Mouse (Mus musculus) neutrophil, adult 5-6 weeks (primary cell): ENCODE results near the gene Csgalnact2. TPM values are rescaled to one million over a fixed set of nuclear protein-coding genes. Genes with fewer than 3 reads are reported as not detected.

Experiments
- ATAC-seq: fragments of 151-379, 151-347 bp; 2 replicates; pipeline ENCODE4 v1.8.0; 2017; ENCODE audit warnings: mild to moderate bottlenecking, moderate TSS enrichment; ENCODE audit not compliant: insufficient number of reproducible peaks, poor library complexity, low FRiP score, severe bottlenecking; ENCODE audit errors: extremely low read depth
- total RNA-seq: library from RNA; stranded (forward); fragments of 200-1000 nt; gene quantifications from 2 replicates; pipeline ENCODE4 v1.2.3, GENCODE M21; 2017

The Csgalnact2 gene
- total RNA-seq, 1 experiment from 2014 or later = 59.9 TPM

DNA sequence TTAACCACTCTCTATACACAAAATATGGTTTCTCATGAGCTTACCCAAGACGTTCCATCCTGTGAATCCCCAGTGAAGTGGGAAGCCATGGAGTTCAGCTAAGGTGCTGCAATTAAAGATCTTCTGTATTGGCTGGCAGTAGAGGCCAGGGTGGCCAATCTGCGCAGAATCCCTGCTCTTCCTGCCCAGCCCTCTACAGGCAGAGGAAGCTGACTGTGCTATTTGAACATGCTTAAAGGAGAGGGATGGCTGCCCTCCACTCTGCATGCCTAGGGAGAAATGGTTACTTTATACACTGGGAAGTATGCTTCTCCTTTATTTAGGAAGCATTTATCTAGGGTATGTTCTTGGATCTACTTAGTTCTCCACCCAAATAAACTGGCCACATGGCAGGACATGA, 11.6 kb upstream of the Csgalnact2 start:
- ATAC-seq = no peak

DNA sequence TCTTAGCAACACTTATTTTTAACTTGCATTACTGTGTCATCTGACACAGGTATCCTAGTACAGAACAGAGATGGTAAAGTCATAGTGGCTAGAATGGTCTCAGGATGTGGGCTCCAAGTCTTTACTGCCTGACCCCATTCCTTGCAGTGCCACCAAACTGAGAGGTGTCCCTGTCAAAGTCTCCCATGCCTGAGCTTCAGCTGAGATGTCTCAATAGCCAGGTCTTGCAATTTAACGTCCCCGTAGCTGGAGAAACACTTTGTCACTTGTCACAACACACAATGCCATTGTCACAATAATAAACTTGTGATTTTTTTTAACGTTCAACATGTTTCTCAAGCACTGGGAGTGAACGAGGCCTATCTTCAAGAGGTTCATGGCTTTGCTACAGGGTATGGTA, 11.2 kb upstream of the Csgalnact2 start:
- no peak for ATAC-seq

DNA sequence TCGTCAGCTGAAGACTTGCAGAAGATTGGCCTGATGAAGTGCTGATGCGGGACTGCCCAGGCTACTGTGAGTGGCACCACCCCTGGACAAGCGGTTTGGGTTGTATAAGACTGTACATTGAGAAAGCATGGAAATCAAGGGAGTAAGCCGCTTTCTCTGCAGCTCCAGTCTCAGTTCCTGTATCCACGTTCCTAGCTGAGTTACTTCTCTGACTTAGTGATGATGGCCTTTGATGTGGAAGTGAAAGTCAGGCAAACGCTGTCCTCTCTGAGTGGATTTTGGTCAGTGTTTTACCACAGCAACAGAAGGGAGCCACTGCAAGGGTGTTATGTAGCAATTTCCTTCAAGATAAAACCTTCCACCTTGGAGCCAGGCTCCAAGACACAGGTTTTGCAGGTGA, 2.0 kb upstream of the Csgalnact2 start:
- no peak for ATAC-seq

DNA sequence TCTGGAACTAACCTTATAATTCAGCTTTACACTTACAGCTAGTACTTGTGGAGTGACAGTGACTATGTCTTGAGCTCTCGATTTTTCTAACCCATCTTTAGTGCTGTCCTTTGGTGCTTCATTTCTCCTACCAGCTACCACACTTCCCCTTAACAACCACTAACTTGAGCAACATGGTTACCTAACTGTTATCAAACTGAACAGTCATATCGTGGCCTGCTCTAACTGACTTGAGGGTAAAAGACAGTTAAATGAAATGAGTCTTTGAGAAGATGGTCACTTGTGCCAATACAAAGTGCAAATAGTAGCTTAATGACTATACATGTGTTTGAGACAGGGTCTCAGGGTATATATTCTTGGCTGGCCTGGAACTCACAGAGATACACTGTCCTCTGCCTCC, 1.8 kb downstream of the Csgalnact2 start:
- ATAC-seq = no peak; the same call in 1 of the 2 replicates

DNA sequence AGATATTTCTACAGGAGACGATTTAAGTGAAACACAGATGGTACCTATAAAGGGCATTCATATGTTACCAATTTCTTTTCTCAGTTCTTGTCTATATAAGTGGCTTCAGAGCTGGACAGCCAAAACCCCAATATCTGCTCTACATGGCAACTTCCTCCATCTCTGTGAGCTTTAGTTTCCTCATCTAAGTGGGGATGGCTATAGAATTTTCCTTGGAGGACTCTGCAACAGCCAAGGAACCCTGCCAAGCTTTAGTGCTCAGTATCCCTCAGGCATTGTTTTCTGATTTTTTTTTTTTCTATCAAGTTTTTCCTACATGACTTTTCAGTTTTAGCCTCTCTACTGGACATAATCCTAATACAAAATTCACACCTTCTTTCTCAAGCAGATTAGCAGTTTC, 4.5 kb downstream of the Csgalnact2 start:
- ATAC-seq = no peak

DNA sequence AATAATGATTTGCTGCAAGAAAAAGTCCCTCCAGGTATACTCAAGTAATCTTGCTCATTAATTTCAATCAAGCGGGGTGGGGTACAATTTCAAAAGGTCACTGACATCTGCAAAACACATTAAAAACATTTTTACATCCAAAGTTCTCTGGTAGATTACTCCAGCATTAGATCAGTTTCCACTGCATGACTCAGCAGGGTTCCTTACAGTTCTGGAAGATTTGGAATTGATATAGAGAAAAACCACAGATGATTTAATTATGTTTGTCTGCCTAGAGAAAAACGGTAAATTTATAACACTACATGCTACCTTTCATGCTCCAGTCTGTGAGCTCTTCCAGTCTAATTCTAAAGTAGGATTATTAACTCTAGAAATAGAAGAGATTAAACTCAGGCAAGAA, 8.9 kb downstream of the Csgalnact2 start:
- ATAC-seq = no peak

DNA sequence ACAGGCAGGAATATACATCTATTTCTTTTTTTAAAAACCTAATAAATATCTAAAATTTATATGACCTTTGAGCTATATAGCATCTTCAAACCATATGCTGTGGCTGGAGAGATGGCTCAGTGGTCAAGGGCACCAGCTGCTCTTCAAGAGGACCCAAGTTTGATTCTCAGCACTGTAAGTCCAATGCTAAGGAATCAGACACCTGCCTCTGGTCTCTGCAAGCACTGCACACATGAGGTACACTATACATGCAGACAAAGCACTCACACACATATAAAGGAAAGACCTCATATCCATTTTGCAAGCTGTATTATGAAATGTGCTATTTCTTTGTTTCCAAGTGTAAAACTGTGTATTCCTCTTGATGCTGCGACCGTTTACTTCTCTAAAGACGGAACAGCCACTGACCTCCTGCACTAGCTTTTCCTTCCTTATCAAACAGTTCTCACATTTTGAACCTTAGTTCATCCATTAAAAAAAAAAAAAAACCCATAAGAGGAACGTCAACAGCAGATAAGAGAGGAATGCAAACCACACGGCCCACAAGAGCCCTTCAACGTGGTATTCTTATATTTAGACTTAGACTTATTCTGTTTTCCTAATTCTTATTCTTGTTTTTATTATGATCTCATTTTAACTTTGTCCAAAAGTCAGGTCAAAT, 11.0 kb downstream of the Csgalnact2 start:
- ATAC-seq = no peak

DNA sequence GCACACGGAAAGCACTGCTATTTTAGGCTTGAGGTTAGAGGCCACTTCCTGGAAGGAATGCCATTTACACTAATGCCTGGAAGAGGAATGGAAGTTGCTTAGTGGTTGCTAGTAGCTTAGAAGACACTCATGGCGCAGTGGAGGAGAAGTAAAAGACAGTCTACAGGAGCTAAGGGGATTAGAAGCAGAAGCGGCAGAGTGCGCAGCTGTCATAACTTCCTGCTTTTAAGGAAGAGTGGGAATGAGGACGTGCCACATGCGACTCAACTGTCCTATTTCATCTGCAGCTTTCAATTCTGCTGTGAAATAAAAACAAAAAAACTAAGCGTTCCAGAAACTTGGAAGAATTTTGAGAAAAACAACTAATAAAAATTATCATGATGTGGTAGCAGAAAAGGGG, 11.7 kb downstream of the Csgalnact2 start:
- ATAC-seq = no peak

DNA sequence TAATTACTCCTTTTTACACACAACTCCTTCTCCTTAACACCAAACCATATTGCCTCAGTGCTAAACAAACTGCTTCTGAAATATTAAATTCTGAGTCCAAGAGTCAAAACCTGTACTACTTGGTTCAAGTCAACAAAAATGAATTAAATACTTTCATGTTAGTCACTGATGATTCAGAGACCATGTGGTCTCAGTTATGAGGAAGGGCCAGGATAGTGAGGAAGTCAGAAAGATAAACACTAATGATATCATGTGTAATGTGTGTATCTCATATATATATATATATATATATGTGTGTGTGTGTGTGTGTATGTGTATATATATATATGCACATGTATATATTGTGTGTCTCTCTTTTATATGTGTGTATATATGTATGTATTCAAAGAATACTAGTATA, 12.4 kb downstream of the Csgalnact2 start:
- ATAC-seq = no peak

DNA sequence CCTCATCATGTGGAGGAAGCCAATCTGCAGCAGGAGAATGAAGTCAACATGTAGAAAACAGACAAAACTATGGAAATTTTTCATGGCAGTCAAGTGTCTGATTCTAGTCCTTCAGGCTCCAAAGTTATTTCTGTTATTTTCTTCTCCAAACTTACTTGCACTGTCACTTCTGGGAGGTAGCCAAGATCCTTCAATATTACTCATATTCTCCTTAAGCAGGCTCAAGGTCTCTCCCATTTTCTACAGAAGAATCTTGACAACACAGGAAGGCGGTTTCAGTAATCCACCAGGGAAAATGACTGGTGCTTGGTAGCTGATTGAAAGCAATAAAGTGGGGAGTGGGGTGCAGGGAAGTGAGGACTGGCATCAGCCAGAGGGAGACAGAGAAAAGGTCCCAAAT, 16.2 kb downstream of the Csgalnact2 start:
- ATAC-seq = no peak

DNA sequence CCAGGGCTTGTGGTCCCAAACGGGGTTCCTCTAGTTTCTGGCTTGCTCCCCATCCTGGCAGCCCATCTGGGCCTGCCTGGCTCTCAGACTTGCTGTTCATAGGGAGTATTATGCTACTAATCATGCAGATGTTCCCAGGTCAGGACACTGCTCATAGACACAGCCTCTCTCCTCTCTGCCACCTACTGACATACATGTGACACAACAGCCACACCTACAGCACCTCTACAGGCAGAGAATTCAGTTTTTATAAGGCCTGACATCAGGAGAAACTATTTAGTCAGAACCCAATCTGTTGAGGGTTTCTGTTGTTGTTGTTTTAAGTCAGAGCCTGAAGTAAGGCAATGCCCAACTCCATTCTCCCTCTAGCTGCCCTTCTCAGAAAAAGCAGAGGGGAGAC, 27.1 kb downstream of the Csgalnact2 start:
- ATAC-seq = no peak

DNA sequence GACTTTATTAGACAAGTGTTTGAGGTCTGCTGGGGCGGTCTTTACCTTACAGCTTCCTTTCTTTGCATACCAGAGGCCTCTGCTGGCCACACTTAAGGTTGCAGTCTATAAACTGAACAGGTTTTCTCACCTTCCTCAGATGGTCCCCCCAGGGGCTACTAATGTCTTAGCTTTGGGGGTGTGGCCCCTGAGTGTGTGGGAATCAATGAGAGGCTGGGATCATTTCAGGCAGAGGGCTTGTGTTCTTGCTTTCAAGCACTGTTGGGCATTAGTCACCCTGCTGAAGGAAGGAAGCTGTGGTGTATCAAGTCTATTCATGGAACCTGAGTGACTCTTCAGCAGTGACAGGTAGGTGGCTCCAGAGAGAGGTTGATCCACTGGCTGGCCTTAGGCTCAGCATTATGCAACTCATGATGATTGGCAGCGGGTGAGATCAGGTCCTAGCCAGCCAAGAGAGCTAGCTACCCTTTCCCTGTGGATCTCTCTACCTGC, 39.6 kb downstream of the Csgalnact2 start:
- ATAC-seq = no peak

DNA sequence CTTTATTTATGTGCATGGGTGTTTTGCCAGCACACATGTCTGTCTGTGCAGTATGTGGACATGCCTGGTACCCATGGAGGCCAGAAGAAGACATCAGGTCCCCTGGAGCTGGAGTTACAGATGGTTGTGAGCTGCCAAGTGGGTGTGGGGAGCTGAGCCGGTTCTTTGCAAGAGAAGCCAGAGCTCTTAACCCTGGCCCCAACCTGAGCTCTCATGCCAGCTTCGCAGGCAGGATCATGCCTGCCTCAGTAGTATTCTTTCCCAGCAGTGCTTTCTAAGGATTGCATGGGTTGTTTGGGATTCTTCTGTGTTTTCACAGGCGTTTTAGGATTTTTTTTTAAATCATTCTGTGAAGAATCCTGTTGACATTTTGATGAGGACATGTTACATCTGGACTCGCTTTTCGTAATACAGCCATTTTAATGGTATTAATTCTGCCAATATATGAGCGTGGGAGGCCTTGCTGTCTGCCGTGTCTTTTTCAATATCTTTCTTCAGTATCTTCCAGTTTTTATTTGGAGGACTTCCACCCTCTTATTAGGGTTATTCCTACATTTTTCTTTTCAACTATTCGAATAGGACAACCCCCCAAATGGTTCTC, 41.1 kb downstream of the Csgalnact2 start:
- no peak for ATAC-seq

DNA sequence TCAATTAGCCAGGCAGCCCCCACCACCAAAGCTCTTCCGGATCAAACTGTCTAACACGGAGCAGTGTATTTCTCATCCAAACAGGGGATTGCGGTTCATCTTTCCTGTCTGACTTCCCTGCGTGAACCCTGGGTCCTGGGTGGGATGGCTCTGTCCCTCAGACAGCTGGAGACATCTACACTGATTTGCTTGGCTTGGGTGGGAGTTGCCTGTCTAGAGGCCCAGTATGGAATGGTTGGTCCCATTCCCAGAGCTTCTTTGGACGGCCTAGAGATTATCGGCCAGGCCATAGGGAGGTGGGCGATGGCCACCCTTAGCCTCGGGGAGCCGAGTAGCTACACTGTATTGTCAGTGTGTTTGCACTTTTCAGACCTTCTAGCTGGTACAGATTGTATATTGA, 48.1 kb downstream of the Csgalnact2 start:
- no peak for ATAC-seq

DNA sequence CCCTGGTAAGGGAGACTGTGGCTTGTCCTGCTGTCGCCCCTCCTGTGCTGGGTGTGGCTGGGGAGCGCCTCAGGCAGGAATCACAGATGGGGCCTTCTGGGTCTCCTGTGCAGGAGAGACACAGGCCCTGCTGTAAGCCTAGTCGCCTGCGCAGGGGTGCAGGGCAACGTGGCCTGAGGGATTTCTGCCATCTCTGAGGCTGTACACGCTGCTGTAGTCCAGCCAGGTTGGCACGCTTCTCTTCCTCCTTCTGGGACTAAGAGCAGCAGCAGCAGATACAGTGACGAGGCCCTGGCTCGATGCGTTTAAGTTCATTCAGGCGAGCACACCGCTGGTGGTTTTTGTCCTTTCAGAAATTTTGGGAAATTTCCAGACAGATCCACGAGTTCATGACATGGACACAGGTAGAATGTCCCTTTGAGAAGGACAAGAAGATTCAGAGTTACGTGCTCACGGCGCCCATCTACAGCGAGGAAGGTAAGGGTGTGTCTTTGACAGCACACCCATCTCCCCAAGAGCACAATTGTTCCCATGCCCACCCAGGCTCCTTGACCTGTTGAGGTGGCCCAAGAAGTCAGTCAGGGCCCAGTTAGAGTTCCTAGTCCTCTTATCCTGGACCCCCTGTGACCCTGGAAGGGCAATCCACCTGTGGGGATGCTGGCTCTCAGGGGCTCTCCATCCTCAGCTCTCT, 50.0 kb downstream of the Csgalnact2 start:
- no peak for ATAC-seq

DNA sequence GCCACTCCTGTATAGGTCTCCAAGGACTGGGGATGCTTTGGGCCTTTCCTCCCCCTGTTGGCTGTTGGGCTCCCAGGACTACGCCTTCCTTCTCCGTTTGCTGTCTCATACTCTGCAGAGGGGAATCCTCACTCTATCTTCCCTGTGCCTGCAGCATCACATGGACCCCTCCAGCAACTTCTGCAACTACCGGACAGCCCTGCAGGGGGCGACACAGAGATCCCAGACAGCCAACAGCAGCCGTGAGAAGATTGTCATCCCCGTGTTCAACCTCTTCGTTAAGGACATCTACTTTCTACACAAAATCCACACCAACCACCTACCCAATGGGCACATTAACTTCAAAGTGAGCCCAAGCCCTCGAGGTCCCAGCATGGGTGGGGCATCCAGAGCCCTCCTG, 51.0 kb downstream of the Csgalnact2 start:
- ATAC-seq = no peak

DNA sequence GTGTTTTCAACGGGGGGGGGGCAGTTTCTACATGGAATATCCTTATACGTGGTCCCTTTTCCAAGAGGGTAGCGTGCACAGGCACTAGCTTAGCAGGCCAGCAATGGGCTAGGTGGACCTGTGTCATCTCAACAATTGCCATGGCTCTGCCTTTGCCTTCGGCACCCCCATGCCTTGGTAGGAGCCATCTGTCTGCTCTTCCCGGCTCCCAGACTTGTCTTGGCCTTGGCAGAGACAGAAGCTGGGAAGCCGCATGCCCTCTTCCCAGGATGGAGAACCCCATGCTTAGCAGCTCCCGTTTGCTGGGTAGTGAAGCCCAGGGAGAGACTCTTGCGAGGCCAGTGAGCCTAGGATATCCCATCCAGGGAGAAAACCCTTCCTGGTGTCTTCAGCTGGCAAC, 54.3 kb downstream of the Csgalnact2 start:
- no peak for ATAC-seq

DNA sequence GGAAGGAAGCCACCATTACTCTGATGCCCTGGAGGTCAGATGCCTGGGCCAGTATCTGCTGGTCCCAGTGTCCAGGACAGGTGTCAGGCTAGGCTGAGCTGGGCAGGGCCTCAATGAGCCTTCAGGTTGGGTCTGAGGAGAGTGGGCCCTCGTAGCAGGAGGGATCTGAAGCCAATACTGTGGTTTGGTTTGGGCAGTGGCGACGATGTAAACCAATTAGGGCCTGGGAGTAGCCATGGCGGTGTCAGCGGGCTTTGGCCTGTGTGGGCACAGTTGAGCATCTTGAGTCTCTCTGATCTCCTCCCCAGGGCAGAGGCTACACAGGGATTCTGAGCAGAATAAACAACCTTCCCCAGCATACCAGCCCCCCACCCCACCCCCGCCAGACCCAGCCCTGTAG, 55.3 kb downstream of the Csgalnact2 start:
- ATAC-seq = no peak

DNA sequence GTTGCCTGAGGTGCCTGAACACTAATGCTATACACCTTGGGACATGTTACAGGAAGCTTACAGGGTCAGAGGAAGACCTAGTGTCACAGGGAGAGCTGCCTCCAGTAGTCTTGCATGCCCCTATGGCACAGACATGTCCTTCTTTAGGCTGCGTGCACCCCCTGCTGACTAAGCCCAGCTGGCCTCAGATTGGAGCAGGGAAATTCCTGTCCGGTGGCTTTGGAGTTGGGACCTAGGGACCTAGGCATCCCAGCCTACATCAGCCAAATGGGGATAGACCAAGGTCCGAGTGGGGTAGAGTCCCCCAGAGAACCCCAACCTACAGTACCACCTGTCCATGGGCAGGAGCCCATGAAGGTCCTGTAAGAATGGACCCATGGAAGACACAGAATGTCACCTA, 56.6 kb downstream of the Csgalnact2 start:
- ATAC-seq = no peak

DNA sequence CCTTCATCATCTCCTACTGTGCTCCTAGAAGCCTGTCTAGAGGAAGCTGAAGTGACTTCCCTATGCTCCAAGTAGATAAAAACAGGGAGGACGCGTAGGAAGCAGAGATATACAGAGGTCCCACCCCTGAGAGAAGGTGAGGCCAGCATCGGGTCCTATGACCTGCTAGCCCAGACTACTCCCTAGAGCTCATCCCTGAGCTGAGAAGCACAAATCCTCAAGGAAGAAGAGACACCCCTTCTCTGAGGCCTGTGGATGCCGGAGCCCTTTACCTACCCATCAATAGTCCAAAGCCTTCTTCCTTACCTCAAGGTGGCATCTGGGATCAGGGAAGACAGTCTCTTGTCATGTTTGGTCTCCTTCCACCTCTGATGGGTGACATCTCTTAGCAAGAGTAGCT, 58.2 kb downstream of the Csgalnact2 start:
- ATAC-seq = no peak
